Mouse (Mus musculus) bone marrow, adult 2 months (tissue): Measurements from ENCODE around the gene Camk2n2.

Source experiments
- CTCF ChIP-seq: fragments of 200-500 bp; IDR thresholded peaks from 2 replicates; pipeline ENCODE4 v1.5.1; 2011; ENCODE audit warnings: low read length, control low read depth; ENCODE audit not compliant: control insufficient read depth, insufficient read depth
- POLR2A ChIP-seq: fragments of 200-500 bp; IDR thresholded peaks from 2 replicates; pipeline ENCODE4 v1.6.1; 2011; ENCODE audit warnings: low read depth, mild to moderate bottlenecking, control low read depth, low read length, borderline replicate concordance; ENCODE audit not compliant: control insufficient read depth

DNA sequence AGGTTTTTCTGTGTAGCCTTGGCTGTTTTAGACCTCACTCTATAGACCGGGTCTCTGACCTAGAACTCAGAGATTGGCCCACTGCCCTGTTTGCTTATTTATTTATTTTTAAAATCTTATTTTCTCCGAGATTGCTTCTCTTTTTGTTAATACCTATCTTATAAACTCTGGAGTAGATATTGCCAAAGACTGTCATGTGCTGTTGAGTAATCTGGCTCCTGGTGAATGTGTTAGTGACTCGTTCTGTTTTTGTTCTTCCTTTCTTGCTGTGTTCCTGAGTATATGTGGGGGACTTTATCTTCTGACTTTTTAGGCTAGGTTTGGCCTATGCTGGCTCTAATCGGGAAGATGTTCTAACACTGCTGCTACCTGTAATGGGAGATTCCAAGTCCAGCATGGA, 36.6 kb upstream of the Camk2n2 start:
- TF ChIP-seq CTCF (no peak), POLR2A (no peak)
